Mouse (Mus musculus): ENCODE measurements around the gene Vmn1r81.

Vmn1r81 gene

GRCm38 (mm10) chr7:12268169-12268568, at the start of gene Vmn1r81:
TSS of gene Vmn1r81 (minus strand) at chr7:12268269.
- no peak for DNase-seq

GRCm38 (mm10) chr7:12300130-12300529, 32.1 kb upstream of the Vmn1r81 start, which contains the start of gene Vmn1r82:
TSS of gene Vmn1r82 (plus strand) at chr7:12300430.
- DNase-seq, result no peak

GRCm38 (mm10) chr7:12204141-12204540, 63.9 kb downstream of the Vmn1r81 start:
- DNase-seq, result no peak

Data from thymus, postnatal 14 days (tissue).